In the genomic region with DNA sequence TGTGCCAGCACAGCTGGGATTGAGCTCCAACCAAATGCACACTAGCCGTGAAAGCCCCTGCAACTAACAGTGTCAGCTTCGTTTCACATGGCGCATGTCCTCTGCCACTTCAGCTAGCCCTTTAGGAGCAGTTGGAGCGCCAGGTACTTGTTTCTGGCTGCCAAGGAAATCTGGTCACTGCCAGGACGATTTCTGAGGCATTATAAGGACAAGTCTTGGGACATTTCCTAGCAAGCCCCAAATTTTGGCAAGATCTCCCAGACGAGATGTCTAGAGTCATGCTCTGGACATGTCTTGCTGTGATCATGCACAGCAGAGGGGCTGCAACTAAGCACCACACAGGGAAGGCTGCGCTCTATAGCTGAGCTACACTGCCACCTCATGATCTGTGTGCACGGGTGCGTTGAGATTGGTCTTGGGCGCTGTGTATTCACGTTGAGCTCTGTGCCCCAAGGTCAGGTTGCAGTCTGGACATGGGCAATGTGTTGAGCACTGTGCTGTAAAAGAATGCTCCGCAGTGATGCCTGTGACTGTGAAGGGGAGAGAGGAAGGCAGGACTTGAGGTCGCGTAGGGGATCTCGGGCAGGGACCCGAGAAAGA, we compare ENCODE assay signal across 21 mouse cellular contexts. TPM values are rescaled to one million over a fixed set of nuclear protein-coding genes. Genes with fewer than 3 reads are reported as not detected.
DNase-seq lines count a peak whose midpoint lies in the region; ATAC-seq and TF ChIP-seq lines count a peak whose summit lies in the region.
"Had no signal": no experiment of that assay in that cellular context is flagged by ENCODE, and none has a peak within 500 bp of the region (broad histone marks: within the 10 kb centered on the region; RNA-seq: fewer than 3 reads in every experiment).

No protein-coding gene starts in this region.

- peaks cover 97% of the 10 kb centered on the region for H3K36me3 ChIP-seq in heart, embryonic 10.5 days
- peaks cover 97% of the 10 kb centered on the region for H3K36me3 ChIP-seq in heart, embryonic 12.5 days
- peaks cover 73% of the 10 kb centered on the region for H3K36me3 ChIP-seq in intestine, postnatal 0 days (ENCODE audit: control insufficient read depth, insufficient read depth)

- no peak for ATAC-seq in heart, embryonic 12.5 days (ENCODE audit: insufficient number of reproducible peaks, low FRiP score)
- no peak for ATAC-seq in intestine, postnatal 0 days
- ATAC-seq: forebrain, embryonic 15.5 days; midbrain, embryonic 15.5 days had no signal

- H3K4me3 ChIP-seq in heart, embryonic 10.5 days: no peak overlapping the region
- H3K4me3 ChIP-seq in heart, embryonic 12.5 days: no peak overlapping the region
- no peak overlapping the region for H3K4me3 ChIP-seq in intestine, postnatal 0 days (ENCODE audit: low read depth, low read length)
- H3K4me3 ChIP-seq: forebrain, embryonic 15.5 days; heart, embryonic 15.5 days; hindbrain, embryonic 15.5 days; midbrain, embryonic 15.5 days; neural tube, embryonic 12.5 days had no signal

- 86% methylated on average over 16 of the region's 16 CpGs for WGBS in heart, embryonic 10.5 days
- WGBS in heart, embryonic 12.5 days: 88% methylated on average over 16 of the region's 16 CpGs
- WGBS in intestine, postnatal 0 days: 85% methylated on average over 16 of the region's 16 CpGs

- no peaks in the 10 kb centered on the region for H3K27me3 ChIP-seq in heart, embryonic 10.5 days (ENCODE audit: insufficient read depth, poor library complexity, severe bottlenecking)
- H3K27me3 ChIP-seq in heart, embryonic 12.5 days (replicated peaks): no peaks in the 10 kb centered on the region
- no peaks in the 10 kb centered on the region for H3K27me3 ChIP-seq in intestine, postnatal 0 days (replicated peaks; ENCODE audit: control insufficient read depth, insufficient read depth, low read length)
- H3K27me3 ChIP-seq: CH12.LX; forebrain, embryonic 15.5 days; heart, embryonic 15.5 days; hindbrain, embryonic 15.5 days; midbrain, embryonic 15.5 days; neural tube, embryonic 12.5 days had no signal

- TF ChIP-seq CTCF in intestine, postnatal 0 days (IDR thresholded peaks at IDR 0.05; ENCODE audit: low read depth): no peak

- H3K4me2 ChIP-seq in heart, embryonic 12.5 days: no peak overlapping the region
- H3K4me2 ChIP-seq in intestine, postnatal 0 days (replicated peaks; ENCODE audit: low read depth): no peak overlapping the region
- H3K4me2 ChIP-seq: forebrain, embryonic 15.5 days; heart, embryonic 15.5 days; hindbrain, embryonic 15.5 days; midbrain, embryonic 15.5 days; neural tube, embryonic 12.5 days had no signal

- H3K9me3 ChIP-seq in heart, embryonic 10.5 days: no peaks in the 10 kb centered on the region
- no peaks in the 10 kb centered on the region for H3K9me3 ChIP-seq in heart, embryonic 12.5 days (replicated peaks)
- no peaks in the 10 kb centered on the region for H3K9me3 ChIP-seq in intestine, postnatal 0 days (ENCODE audit: control insufficient read depth)
- H3K9me3 ChIP-seq: forebrain, embryonic 15.5 days; heart, embryonic 15.5 days; hindbrain, embryonic 15.5 days; midbrain, embryonic 15.5 days had no signal

- no peak overlapping the region for H3K27ac ChIP-seq in heart, embryonic 10.5 days
- no peak overlapping the region for H3K27ac ChIP-seq in heart, embryonic 12.5 days (ENCODE audit: poor library complexity, severe bottlenecking)
- H3K27ac ChIP-seq in intestine, postnatal 0 days (ENCODE audit: low read depth, low read length): no peak overlapping the region
- H3K27ac ChIP-seq: forebrain, embryonic 15.5 days; heart, embryonic 15.5 days; hindbrain, embryonic 15.5 days; macrophage; midbrain, embryonic 15.5 days; neural tube, embryonic 12.5 days had no signal

- peak; percentile 64 for DNase-seq in heart, embryonic 10.5 days (ENCODE audit: low spot score)
- peak; percentile 74 for DNase-seq in brain, adult 2 months (ENCODE audit: low read depth, low spot score)
- peak; percentile 62 for DNase-seq in cerebellum, adult 9-10 months
- no peak for DNase-seq in urinary bladder, adult 18-20 months (ENCODE audit: low spot score in 2 of 2)
- no peak for DNase-seq in gastrocnemius, postnatal 10 days
- DNase-seq: B cell, adult 2 months; gastrocnemius, postnatal 25 days; heart, adult 18-20 months; heart, postnatal 4 days; kidney, adult 8-10 months; kidney, postnatal 10 days; right cerebral cortex, postnatal 14 days had no signal

- no peaks in the 10 kb centered on the region for H3K4me1 ChIP-seq in heart, embryonic 10.5 days
- H3K4me1 ChIP-seq in heart, embryonic 12.5 days (replicated peaks): no peaks in the 10 kb centered on the region
- no peaks in the 10 kb centered on the region for H3K4me1 ChIP-seq in intestine, postnatal 0 days (replicated peaks; ENCODE audit: control insufficient read depth, insufficient read depth, low read length)
- H3K4me1 ChIP-seq: forebrain, embryonic 15.5 days; heart, embryonic 15.5 days; hindbrain, embryonic 15.5 days; midbrain, embryonic 15.5 days; neural tube, embryonic 12.5 days had no signal

- H3K9ac ChIP-seq in heart, embryonic 12.5 days: no peak overlapping the region
- H3K9ac ChIP-seq in intestine, postnatal 0 days (ENCODE audit: low read depth, low read length): no peak overlapping the region
- H3K9ac ChIP-seq: forebrain, embryonic 15.5 days; heart, embryonic 15.5 days; hindbrain, embryonic 15.5 days; midbrain, embryonic 15.5 days; neural tube, embryonic 12.5 days had no signal

RNA-seq across cellular contexts. Expression of a gene that starts 35.4 kb away (rescaled TPM):
- polyA plus RNA-seq in heart, embryonic 10.5 days (2016; fragmentation: Nextera tagmentation; extraction: Ambion mirVana): 3.6 and 3.9 TPM in 2 replicates
- 3.6 and 4.1 TPM in 2 replicates for polyA plus RNA-seq in heart, embryonic 12.5 days (2016; fragmentation: Nextera tagmentation; extraction: Ambion mirVana)
- 100 to 1,000 TPM; 102 to 121 TPM for total RNA-seq in gastrocnemius, postnatal 10 days (2021)
- 1.6 and 1.9 TPM in 2 replicates for polyA plus RNA-seq in intestine, postnatal 0 days (2015; fragmentation: Nextera tagmentation; extraction: Ambion mirVana)

RNA-seq across cellular contexts. Expression of a gene that starts 41.6 kb away (rescaled TPM):
- 15.6 and 16.3 TPM in 2 replicates for polyA plus RNA-seq in heart, embryonic 10.5 days (2016; fragmentation: Nextera tagmentation; extraction: Ambion mirVana)
- 16.7 and 17.4 TPM in 2 replicates for polyA plus RNA-seq in heart, embryonic 12.5 days (2016; fragmentation: Nextera tagmentation; extraction: Ambion mirVana)
- 10 to 100 TPM; 12.1 to 13.4 TPM for total RNA-seq in gastrocnemius, postnatal 10 days (2021)
- polyA plus RNA-seq in intestine, postnatal 0 days (2015; fragmentation: Nextera tagmentation; extraction: Ambion mirVana): 16.3 and 17.8 TPM in 2 replicates

Comparison
In these comparisons a context has a peak if more than half of its experiments do, and no peak if none do; other contexts are left out.
1. DNase-seq: peak in heart, embryonic 10.5 days (single experiment), brain, adult 2 months (single experiment) and cerebellum, adult 9-10 months (single experiment); none in urinary bladder, adult 18-20 months (0 of 2) and gastrocnemius, postnatal 10 days (single experiment).